In the genomic region with DNA sequence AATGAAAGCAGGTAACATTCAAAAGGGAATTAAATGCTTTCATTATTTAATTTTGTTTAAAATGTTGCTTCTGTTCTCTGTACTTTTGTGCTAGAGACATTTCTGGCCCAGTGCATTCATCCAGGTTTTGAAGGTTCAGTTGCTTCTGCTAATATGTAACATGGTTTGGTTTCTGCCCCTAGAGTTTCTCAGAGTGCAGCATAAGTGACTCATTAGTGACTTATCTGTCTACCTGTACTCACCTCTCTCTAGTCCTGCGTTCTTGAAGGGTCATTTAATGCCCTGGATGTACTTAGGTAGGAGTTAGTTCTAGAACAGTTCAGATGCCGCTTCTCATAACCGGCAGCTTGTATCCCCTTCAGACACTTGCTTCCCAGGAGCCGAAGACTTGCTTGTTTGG, we compare ENCODE assay signal across 22 mouse cellular contexts. TPM values are rescaled to one million over a fixed set of nuclear protein-coding genes. Genes with fewer than 3 reads are reported as not detected.
DNase-seq lines count a peak whose midpoint lies in the region; ATAC-seq and TF ChIP-seq lines count a peak whose summit lies in the region.
"Had no signal": no experiment of that assay in that cellular context is flagged by ENCODE, and none has a peak within 500 bp of the region (broad histone marks: within the 10 kb centered on the region; RNA-seq: fewer than 3 reads in every experiment).

No protein-coding gene starts in this region.

- peak; percentile 62; the same call in 1 of the 2 replicates for ATAC-seq in intestine, postnatal 0 days
- ATAC-seq in intestine, embryonic 15.5 days: no peak
- ATAC-seq: CD4-positive, CD25-positive, alpha-beta regulatory T cell, adult 4 months; forebrain, embryonic 13.5 days; forebrain, postnatal 0 days had no signal

- H3K27ac ChIP-seq in intestine, postnatal 0 days (ENCODE audit: low read depth, low read length): peak overlapping the region; percentile 78
- no peak overlapping the region for H3K27ac ChIP-seq in intestine, embryonic 15.5 days
- H3K27ac ChIP-seq: embryonic facial prominence, embryonic 13.5 days; forebrain, embryonic 13.5 days; heart, adult 2 months; heart, embryonic 15.5 days; hindbrain, embryonic 15.5 days had no signal

- no peaks in the 10 kb centered on the region for H3K27me3 ChIP-seq in intestine, postnatal 0 days (replicated peaks; ENCODE audit: control insufficient read depth, insufficient read depth, low read length)
- no peaks in the 10 kb centered on the region for H3K27me3 ChIP-seq in intestine, embryonic 15.5 days (replicated peaks)
- H3K27me3 ChIP-seq: embryonic facial prominence, embryonic 13.5 days; forebrain, embryonic 13.5 days; heart, embryonic 15.5 days; hindbrain, embryonic 15.5 days had no signal

- H3K9ac ChIP-seq in intestine, postnatal 0 days (ENCODE audit: low read depth, low read length): no peak overlapping the region
- H3K9ac ChIP-seq in intestine, embryonic 15.5 days: no peak overlapping the region
- H3K9ac ChIP-seq: embryonic facial prominence, embryonic 13.5 days; forebrain, embryonic 13.5 days; forebrain, postnatal 0 days; heart, embryonic 15.5 days; hindbrain, embryonic 15.5 days had no signal

- intact Hi-C loops in heart, postnatal 10 days (cut with DNase I): no loop called here

- H3K9me3 ChIP-seq in intestine, postnatal 0 days (ENCODE audit: control insufficient read depth): no peaks in the 10 kb centered on the region
- H3K9me3 ChIP-seq in intestine, embryonic 15.5 days: no peaks in the 10 kb centered on the region
- H3K9me3 ChIP-seq: embryonic facial prominence, embryonic 13.5 days; forebrain, embryonic 13.5 days; G1E; heart, embryonic 15.5 days; hindbrain, embryonic 15.5 days had no signal

- WGBS in intestine, postnatal 0 days: 77% methylated on average over 4 of the region's 4 CpGs
- 80% methylated on average over 4 of the region's 4 CpGs for WGBS in intestine, embryonic 15.5 days

- peak; percentile 85 for DNase-seq in kidney, adult 9 months
- DNase-seq in kidney, postnatal 14 days: peak; percentile 42
- DNase-seq in adrenal gland, adult 2 months: no peak
- no peak for DNase-seq in cerebellum, postnatal 4 days (ENCODE audit: low spot score in 2 of 2)
- no peak for DNase-seq in heart, postnatal 10 days
- DNase-seq: adrenal gland, postnatal 10 days; B cell, adult 2 months; cerebellum, adult 11 months; cerebellum, adult 8-10 months; cerebellum, postnatal 14 days; forebrain, postnatal 0 days; gastrocnemius, postnatal 14 days; heart, adult 2 months had no signal

- no peak overlapping the region for H3K4me2 ChIP-seq in intestine, postnatal 0 days (replicated peaks; ENCODE audit: low read depth)
- no peak overlapping the region for H3K4me2 ChIP-seq in intestine, embryonic 15.5 days (replicated peaks)
- H3K4me2 ChIP-seq: embryonic facial prominence, embryonic 13.5 days; forebrain, embryonic 13.5 days; heart, embryonic 11.5 days; heart, embryonic 15.5 days; hindbrain, embryonic 15.5 days had no signal

- no peak overlapping the region for H3K4me3 ChIP-seq in intestine, postnatal 0 days (ENCODE audit: low read depth, low read length)
- H3K4me3 ChIP-seq in intestine, embryonic 15.5 days (replicated peaks): no peak overlapping the region
- H3K4me3 ChIP-seq: embryonic facial prominence, embryonic 13.5 days; forebrain, embryonic 13.5 days; heart, adult 2 months; heart, embryonic 15.5 days; hindbrain, embryonic 15.5 days had no signal

- no peaks in the 10 kb centered on the region for H3K4me1 ChIP-seq in intestine, postnatal 0 days (replicated peaks; ENCODE audit: control insufficient read depth, insufficient read depth, low read length)
- no peaks in the 10 kb centered on the region for H3K4me1 ChIP-seq in intestine, embryonic 15.5 days (replicated peaks)
- H3K4me1 ChIP-seq: embryonic facial prominence, embryonic 13.5 days; forebrain, embryonic 13.5 days; heart, embryonic 15.5 days; hindbrain, embryonic 15.5 days had no signal

- TF ChIP-seq CTCF in intestine, postnatal 0 days (IDR thresholded peaks at IDR 0.05; ENCODE audit: low read depth): no peak

- no peaks in the 10 kb centered on the region for H3K36me3 ChIP-seq in intestine, postnatal 0 days (ENCODE audit: control insufficient read depth, insufficient read depth)
- no peaks in the 10 kb centered on the region for H3K36me3 ChIP-seq in intestine, embryonic 15.5 days
- H3K36me3 ChIP-seq: embryonic facial prominence, embryonic 13.5 days; G1E; heart, embryonic 15.5 days; hindbrain, embryonic 15.5 days had no signal

RNA-seq across cellular contexts. Expression of gene Lekr1, which starts 56.9 kb away (rescaled TPM):
- 3.4 and 4.7 TPM in 2 replicates for polyA plus RNA-seq in intestine, postnatal 0 days (2015; fragmentation: Nextera tagmentation; extraction: Ambion mirVana)
- polyA plus RNA-seq in intestine, embryonic 15.5 days (2015; fragmentation: Nextera tagmentation; extraction: Ambion mirVana): 6.5 and 7.5 TPM in 2 replicates
- total RNA-seq in adrenal gland, adult 2 months (2021): 1 to 10 TPM; 2.5 to 4.6 TPM
- 0.10 TPM in 1 of 2 replicates, not detected in the other for polyA plus RNA-seq in adrenal gland, adult 2 months (2012; rRNA removed)
- total RNA-seq in heart, postnatal 10 days (2021): 1 to 10 TPM; 2.9 to 3.5 TPM
- polyA plus RNA-seq: G1E had no signal

Comparison
In these comparisons a context has a peak if more than half of its experiments do, and no peak if none do; other contexts are left out.
1. DNase-seq: peak in kidney, adult 9 months (single experiment) and kidney, postnatal 14 days (single experiment); none in adrenal gland, adult 2 months (single experiment), cerebellum, postnatal 4 days (0 of 2) and heart, postnatal 10 days (0 of 2).